In the genomic region with DNA sequence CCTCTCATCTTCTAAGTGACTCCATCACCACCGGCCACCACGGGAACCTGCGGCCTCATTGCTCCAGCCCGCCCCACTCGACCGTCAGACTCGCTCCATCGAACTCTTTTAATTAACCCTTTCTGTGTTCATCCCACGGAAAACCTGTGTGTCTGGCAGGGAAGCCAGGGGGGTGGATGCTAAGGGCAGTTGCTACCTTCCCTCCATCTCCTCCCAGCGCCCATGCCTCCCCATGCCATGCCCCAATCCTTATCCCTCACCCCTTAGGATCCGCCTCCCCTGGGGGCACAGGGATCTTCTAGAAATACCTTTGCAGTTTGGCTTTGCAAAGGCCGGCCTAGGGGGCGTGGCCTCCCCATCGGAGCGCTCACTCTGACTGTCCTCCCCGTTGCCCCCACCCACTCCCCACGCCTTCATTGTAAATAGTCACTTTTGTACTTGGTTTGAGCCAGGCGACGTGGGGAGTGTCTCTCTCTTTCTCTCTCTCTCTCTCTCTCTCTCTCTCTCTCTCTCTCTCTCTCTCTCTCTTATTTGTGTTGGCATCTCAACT, we compare ENCODE assay signal across 15 mouse cellular contexts. TPM values are rescaled to one million over a fixed set of nuclear protein-coding genes. Genes with fewer than 3 reads are reported as not detected.
DNase-seq lines count a peak whose midpoint lies in the region; ATAC-seq and TF ChIP-seq lines count a peak whose summit lies in the region.
"Had no signal": no experiment of that assay in that cellular context is flagged by ENCODE, and none has a peak within 500 bp of the region (broad histone marks: within the 10 kb centered on the region; RNA-seq: fewer than 3 reads in every experiment).

No protein-coding gene starts in this region.

- ATAC-seq in lung, postnatal 0 days, result no peak
- no peak for ATAC-seq in hindbrain, embryonic 16.5 days
- ATAC-seq in stomach, embryonic 16.5 days (ENCODE audit: insufficient read depth, low FRiP score), result no peak

- no peak overlapping the region for H3K9ac ChIP-seq in lung, postnatal 0 days (replicated peaks; ENCODE audit: low read depth)
- H3K9ac ChIP-seq in hindbrain, embryonic 16.5 days (ENCODE audit: low read depth, low read length), result peak overlapping the region; percentile 19; the same call in 1 of the 2 replicates
- H3K9ac ChIP-seq in stomach, embryonic 16.5 days (ENCODE audit: low read length), result no peak overlapping the region

- H3K4me2 ChIP-seq in lung, postnatal 0 days (replicated peaks; ENCODE audit: low read depth, low read length), result no peak overlapping the region
- peak overlapping the region; percentile 48 for H3K4me2 ChIP-seq in hindbrain, embryonic 16.5 days (ENCODE audit: low read length)
- H3K4me2 ChIP-seq in stomach, embryonic 16.5 days (ENCODE audit: low read depth, low read length), result 0 out of 2 replicates have a peak overlapping the region, but pooled peaks have one; percentile 2

- H3K27ac ChIP-seq in lung, postnatal 0 days (ENCODE audit: low read length), result no peak overlapping the region
- H3K27ac ChIP-seq in hindbrain, embryonic 16.5 days (ENCODE audit: low read depth, low read length), result no peak overlapping the region
- H3K27ac ChIP-seq in stomach, embryonic 16.5 days (ENCODE audit: low read length), result no peak overlapping the region
- no peak overlapping the region for H3K27ac ChIP-seq in gastrocnemius, adult 2 months
- H3K27ac ChIP-seq: layer of hippocampus, adult 2 months; limb, embryonic 13.5 days had no signal

- no peaks in the 10 kb centered on the region for H3K4me1 ChIP-seq in lung, postnatal 0 days (ENCODE audit: insufficient read depth, low read depth, low read length)
- H3K4me1 ChIP-seq in hindbrain, embryonic 16.5 days (ENCODE audit: control insufficient read depth, insufficient read depth, low read depth, low read length), result peaks cover 17% of the 10 kb centered on the region; the same call in 1 of the 2 replicates
- peaks cover 10% of the 10 kb centered on the region; the same call in 1 of the 2 replicates for H3K4me1 ChIP-seq in stomach, embryonic 16.5 days (ENCODE audit: control insufficient read depth, insufficient read depth, low read length)

- DNase-seq in cerebellum, adult 9-11 months, result peak; percentile 41
- no peak for DNase-seq in cerebellum, adult 8-10 months
- DNase-seq in lung, postnatal 0 days (ENCODE audit: low spot score), result peak; percentile 12
- no peak for DNase-seq in lung, postnatal 25 days (ENCODE audit: low spot score)
- DNase-seq in Muller cell, postnatal 12 days (ENCODE audit: inconsistent ontology term), result no peak
- no peak for DNase-seq in gastrocnemius, adult 2 months
- DNase-seq: heart, postnatal 36 days; lung, postnatal 14 days; thymus, adult 2 months had no signal

- H3K9me3 ChIP-seq in lung, postnatal 0 days (ENCODE audit: low read length), result no peaks in the 10 kb centered on the region
- H3K9me3 ChIP-seq in hindbrain, embryonic 16.5 days (ENCODE audit: control insufficient read depth, low read length), result no peaks in the 10 kb centered on the region
- no peaks in the 10 kb centered on the region for H3K9me3 ChIP-seq in stomach, embryonic 16.5 days (replicated peaks; ENCODE audit: control insufficient read depth, low read length)
- H3K9me3 ChIP-seq: limb, embryonic 13.5 days had no signal

- 2% methylated on average over 19 of the region's 19 CpGs for WGBS in lung, postnatal 0 days
- 6% methylated on average over 19 of the region's 19 CpGs for WGBS in hindbrain, embryonic 16.5 days
- WGBS in stomach, embryonic 16.5 days, result under 1% methylated on average over 19 of the region's 19 CpGs

- intact Hi-C loops in gastrocnemius, adult 2 months (cut with DNase I), result no loop called here

- no peaks in the 10 kb centered on the region for H3K36me3 ChIP-seq in lung, postnatal 0 days (ENCODE audit: insufficient read depth, low read length)
- H3K36me3 ChIP-seq in hindbrain, embryonic 16.5 days (ENCODE audit: control insufficient read depth, insufficient read depth, low read length), result no peaks in the 10 kb centered on the region
- no peaks in the 10 kb centered on the region for H3K36me3 ChIP-seq in stomach, embryonic 16.5 days (ENCODE audit: control insufficient read depth, insufficient read depth, low read length)
- H3K36me3 ChIP-seq: limb, embryonic 13.5 days had no signal

- H3K27me3 ChIP-seq in lung, postnatal 0 days (replicated peaks; ENCODE audit: insufficient read depth, low read length), result peaks cover 21% of the 10 kb centered on the region; the same call in 1 of the 2 replicates
- H3K27me3 ChIP-seq in hindbrain, embryonic 16.5 days (replicated peaks; ENCODE audit: control insufficient read depth, insufficient read depth, low read length), result no peaks in the 10 kb centered on the region
- peaks cover 66% of the 10 kb centered on the region for H3K27me3 ChIP-seq in stomach, embryonic 16.5 days (ENCODE audit: control insufficient read depth, insufficient read depth, low read length)

- no peak for TF ChIP-seq CTCF in lung, postnatal 0 days (IDR thresholded peaks at IDR 0.05)
- no peak for TF ChIP-seq CTCF in gastrocnemius, adult 2 months (IDR thresholded peaks at IDR 0.05)

- TF ChIP-seq EP300 in lung, postnatal 0 days (IDR thresholded peaks at IDR 0.05), result no peak

- no peak overlapping the region for H3K4me3 ChIP-seq in lung, postnatal 0 days (ENCODE audit: low read depth, low read length)
- H3K4me3 ChIP-seq in hindbrain, embryonic 16.5 days (ENCODE audit: low read length), result no peak overlapping the region; the same call in 1 of the 2 replicates
- no peak overlapping the region for H3K4me3 ChIP-seq in stomach, embryonic 16.5 days (replicated peaks; ENCODE audit: low read length)
- H3K4me3 ChIP-seq in gastrocnemius, adult 2 months, result no peak overlapping the region
- H3K4me3 ChIP-seq: layer of hippocampus, adult 2 months had no signal

RNA-seq across cellular contexts. Expression of a gene that starts 23.8 kb away (rescaled TPM):
- not detected in 2 replicates for polyA plus RNA-seq in lung, postnatal 0 days (2015; fragmentation: Nextera tagmentation; extraction: Ambion mirVana)
- 0.65 and 0.85 TPM in 2 replicates for polyA plus RNA-seq in hindbrain, embryonic 16.5 days (2015; fragmentation: Nextera tagmentation; extraction: Ambion mirVana)
- not detected in 2 replicates for polyA plus RNA-seq in stomach, embryonic 16.5 days (2015; fragmentation: Nextera tagmentation; extraction: Ambion mirVana)
- not detected for total RNA-seq in gastrocnemius, adult 2 months (2021)
- total RNA-seq: adrenal gland, adult 18-20 months; heart, postnatal 36 days; MEL had no signal
- polyA plus RNA-seq: limb, embryonic 13.5 days had no signal

RNA-seq across cellular contexts. Expression of a gene that starts 27.7 kb away (rescaled TPM):
- 2.3 and 2.6 TPM in 2 replicates for polyA plus RNA-seq in lung, postnatal 0 days (2015; fragmentation: Nextera tagmentation; extraction: Ambion mirVana)
- polyA plus RNA-seq in hindbrain, embryonic 16.5 days (2015; fragmentation: Nextera tagmentation; extraction: Ambion mirVana), result 5.8 and 6.3 TPM in 2 replicates
- 1.6 and 2.3 TPM in 2 replicates for polyA plus RNA-seq in stomach, embryonic 16.5 days (2015; fragmentation: Nextera tagmentation; extraction: Ambion mirVana)
- total RNA-seq in gastrocnemius, adult 2 months (2021), result 1 to 10 TPM; 6.3 to 6.7 TPM

RNA-seq across cellular contexts. Expression of a gene that starts 37.7 kb away (rescaled TPM):
- polyA plus RNA-seq in lung, postnatal 0 days (2015; fragmentation: Nextera tagmentation; extraction: Ambion mirVana), result 1.1 and 1.2 TPM in 2 replicates
- polyA plus RNA-seq in hindbrain, embryonic 16.5 days (2015; fragmentation: Nextera tagmentation; extraction: Ambion mirVana), result 10.4 and 12.3 TPM in 2 replicates
- 0.39 and 0.62 TPM in 2 replicates for polyA plus RNA-seq in stomach, embryonic 16.5 days (2015; fragmentation: Nextera tagmentation; extraction: Ambion mirVana)
- total RNA-seq in gastrocnemius, adult 2 months (2021), result 1 to 10 TPM; 1.6 to 2.1 TPM

RNA-seq across cellular contexts. Expression of a gene that starts 40.5 kb away (rescaled TPM):
- polyA plus RNA-seq in lung, postnatal 0 days (2015; fragmentation: Nextera tagmentation; extraction: Ambion mirVana), result 11.7 and 12.2 TPM in 2 replicates
- 26.8 and 27.3 TPM in 2 replicates for polyA plus RNA-seq in hindbrain, embryonic 16.5 days (2015; fragmentation: Nextera tagmentation; extraction: Ambion mirVana)
- 10.7 and 14.3 TPM in 2 replicates for polyA plus RNA-seq in stomach, embryonic 16.5 days (2015; fragmentation: Nextera tagmentation; extraction: Ambion mirVana)
- total RNA-seq in gastrocnemius, adult 2 months (2021), result 10 to 100 TPM; 18.2 to 20.5 TPM

RNA-seq across cellular contexts. Expression of a gene that starts 53.2 kb away (rescaled TPM):
- 17.6 and 19.0 TPM in 2 replicates for polyA plus RNA-seq in lung, postnatal 0 days (2015; fragmentation: Nextera tagmentation; extraction: Ambion mirVana)
- 29.1 and 35.7 TPM in 2 replicates for polyA plus RNA-seq in hindbrain, embryonic 16.5 days (2015; fragmentation: Nextera tagmentation; extraction: Ambion mirVana)
- 16.7 and 21.2 TPM in 2 replicates for polyA plus RNA-seq in stomach, embryonic 16.5 days (2015; fragmentation: Nextera tagmentation; extraction: Ambion mirVana)
- 1 to 10 TPM; 4.1 to 5.6 TPM for total RNA-seq in gastrocnemius, adult 2 months (2021)

Comparison
In these comparisons a context has a peak if more than half of its experiments do, and no peak if none do; other contexts are left out.
1. DNase-seq: peak in cerebellum, adult 9-11 months (single experiment) and lung, postnatal 0 days (single experiment); none in cerebellum, adult 8-10 months (single experiment), lung, postnatal 25 days (single experiment), Muller cell, postnatal 12 days (single experiment) and gastrocnemius, adult 2 months (single experiment).